Mouse (Mus musculus): ENCODE results near the gene Hoxa9.

Gene Hoxa9

GRCm38 (mm10) chr6:52230516-52231165 is at the start of gene Hoxa9:
Hoxa9 (minus strand) TSS chr6:52231089.
- in situ Hi-C loops (cut with MboI, MseI), result loop anchor here (10.0 kb wide), 1 partner anchor 1056 kb away; no protein-coding TSS in a partner anchor

GRCm38 (mm10) chr6:52276920-52277319 is 46.0 kb upstream of the Hoxa9 start:
- in situ Hi-C loops (cut with MboI, MseI), result loop anchor here (10.0 kb wide), 1 partner anchor 458 kb away; no protein-coding TSS in a partner anchor

GRCm38 (mm10) chr6:52276382-52276781 is 45.5 kb upstream of the Hoxa9 start:
- in situ Hi-C loops (cut with MboI, MseI), result loop anchor here (10.0 kb wide), 1 partner anchor 458 kb away; no protein-coding TSS in a partner anchor

GRCm38 (mm10) chr6:52275563-52276280 is 44.8 kb upstream of the Hoxa9 start:
- in situ Hi-C loops (cut with MboI, MseI), result loop anchor here (10.0 kb wide), 1 partner anchor 459 kb away; no protein-coding TSS in a partner anchor

GRCm38 (mm10) chr6:52274576-52274975 is 43.7 kb upstream of the Hoxa9 start:
- in situ Hi-C loops (cut with MboI, MseI), result loop anchor here (10.0 to 25.0 kb wide), 3 partner anchors 313 to 563 kb away; no protein-coding TSS in a partner anchor

- in situ Hi-C loops (cut with MboI, MseI), result loop anchor here (10.0 to 25.0 kb wide), 3 partner anchors 314 to 564 kb away; no protein-coding TSS in a partner anchor
These were observed 42.9 kb upstream of the Hoxa9 start for GRCm38 (mm10) chr6:52273656-52274280.

GRCm38 (mm10) chr6:52272766-52273655 is 42.1 kb upstream of the Hoxa9 start:
- in situ Hi-C loops (cut with MboI, MseI), result loop anchor here (10.0 to 25.0 kb wide), 3 partner anchors 314 to 564 kb away; no protein-coding TSS in a partner anchor

GRCm38 (mm10) chr6:52270494-52271480 is 39.9 kb upstream of the Hoxa9 start:
- in situ Hi-C loops (cut with MboI, MseI), result loop anchor here (10.0 to 25.0 kb wide), 3 partner anchors 317 to 567 kb away; no protein-coding TSS in a partner anchor

GRCm38 (mm10) chr6:52268756-52269155 is 37.9 kb upstream of the Hoxa9 start:
- in situ Hi-C loops (cut with MboI, MseI), result loop anchor here (25.0 kb wide), 2 partner anchors 319 to 569 kb away; no protein-coding TSS in a partner anchor

- in situ Hi-C loops (cut with MboI, MseI), result loop anchor here (25.0 kb wide), 2 partner anchors 319 to 569 kb away; no protein-coding TSS in a partner anchor
These were observed 37.5 kb upstream of the Hoxa9 start for GRCm38 (mm10) chr6:52268341-52268740.

- in situ Hi-C loops (cut with MboI, MseI), result loop anchor here (25.0 kb wide), 2 partner anchors 320 to 570 kb away; no protein-coding TSS in a partner anchor
These were observed 36.8 kb upstream of the Hoxa9 start for GRCm38 (mm10) chr6:52267691-52268090.

- in situ Hi-C loops (cut with MboI, MseI), result loop anchor here (25.0 kb wide), 2 partner anchors 320 to 570 kb away; no protein-coding TSS in a partner anchor
These were observed 36.3 kb upstream of the Hoxa9 start for GRCm38 (mm10) chr6:52267221-52267620.

GRCm38 (mm10) chr6:52266666-52266985 is 35.7 kb upstream of the Hoxa9 start:
- in situ Hi-C loops (cut with MboI, MseI), result loop anchor here (25.0 kb wide), 2 partner anchors 321 to 571 kb away; no protein-coding TSS in a partner anchor

GRCm38 (mm10) chr6:52265913-52266665 is 35.2 kb upstream of the Hoxa9 start:
- in situ Hi-C loops (cut with MboI, MseI), result loop anchor here (25.0 kb wide), 2 partner anchors 321 to 571 kb away; no protein-coding TSS in a partner anchor

- in situ Hi-C loops (cut with MboI, MseI), result loop anchor here (25.0 kb wide), 2 partner anchors 322 to 572 kb away; no protein-coding TSS in a partner anchor
These were observed 34.5 kb upstream of the Hoxa9 start for GRCm38 (mm10) chr6:52265306-52265912.

- in situ Hi-C loops (cut with MboI, MseI), result loop anchor here (5.0 to 25.0 kb wide), 4 partner anchors 43 to 653 kb away; no protein-coding TSS in a partner anchor
These were observed 33.4 kb upstream of the Hoxa9 start for GRCm38 (mm10) chr6:52264106-52264790.

GRCm38 (mm10) chr6:52263321-52263585 is 32.4 kb upstream of the Hoxa9 start:
- in situ Hi-C loops (cut with MboI, MseI), result loop anchor here (5.0 to 25.0 kb wide), 4 partner anchors 44 to 654 kb away; no protein-coding TSS in a partner anchor
